Mouse (Mus musculus) liver, adult 2 months (tissue): ENCODE results near the gene Gm26602.

Experiments
- CTCF ChIP-seq: fragments of 200-500 bp; IDR thresholded peaks from 2 replicates; pipeline ENCODE4 v1.5.1; 2011; ENCODE audit warnings: low read depth, low read length, control low read depth
- POLR2A ChIP-seq: fragments of 200-500 bp; IDR thresholded peaks from 2 replicates; pipeline ENCODE4 v1.6.1; 2011; ENCODE audit warnings: low read length, control low read depth; ENCODE audit not compliant: insufficient read depth; ENCODE audit errors: extremely low read depth

GRCm38 (mm10) chr10:79906712-79907111 is 3.9 kb upstream of the Gm26602 start:
- TF ChIP-seq CTCF (no peak), POLR2A (no peak)
